Mouse (Mus musculus) cerebellum, adult 2 months (tissue): ENCODE measurements around the gene 2300009A05Rik.

Experiments
- CTCF ChIP-seq: fragments of 200-500 bp; IDR thresholded peaks from 2 replicates; pipeline ENCODE4 v1.5.1; 2011; ENCODE audit warnings: low read depth, mild to moderate bottlenecking, control low read depth, low read length, moderate library complexity, borderline replicate concordance; ENCODE audit not compliant: insufficient read depth
- POLR2A ChIP-seq: fragments of 200-500 bp; IDR thresholded peaks from 2 replicates; pipeline ENCODE4 v1.6.1; 2011; ENCODE audit warnings: low read length, control low read depth, borderline replicate concordance; ENCODE audit not compliant: insufficient read depth

DNA sequence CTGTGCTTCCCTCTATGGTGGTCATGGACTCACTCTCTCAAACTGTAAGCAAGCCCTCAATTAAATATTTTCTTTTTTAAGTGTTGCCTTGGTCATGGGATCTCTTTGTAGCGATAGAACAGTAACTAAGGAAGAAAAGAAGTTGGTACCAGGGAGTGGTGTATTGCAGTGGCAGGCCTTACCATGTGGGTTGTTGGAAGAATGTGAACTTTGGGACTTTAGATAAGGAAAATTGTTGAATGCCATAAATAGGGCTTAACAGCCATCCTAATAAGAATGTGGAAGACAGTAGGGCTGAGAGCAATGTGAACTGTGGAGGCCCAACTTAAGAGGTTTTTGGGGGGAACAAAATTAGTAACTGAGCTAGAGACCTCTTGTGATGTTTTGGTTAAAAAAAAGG lies 31.6 kb upstream of the 2300009A05Rik start:
- TF ChIP-seq POLR2A = no peak
- TF ChIP-seq CTCF = no peak
